21 mouse cellular contexts compared by ENCODE assay signal in genomic region chr15:30632113-30632735, GRCm38 (mm10).
"Had no signal": no experiment of that assay in that cellular context is flagged by ENCODE, and none has a peak within 500 bp of the region (broad histone marks: within the 10 kb centered on the region; RNA-seq: fewer than 3 reads in every experiment).

No protein-coding gene starts in this region.

- H3K27me3 ChIP-seq: kidney, embryonic 15.5 days; limb, embryonic 12.5 days; limb, embryonic 15.5 days; midbrain, embryonic 15.5 days; neural tube, embryonic 15.5 days; stomach, embryonic 15.5 days had no signal

- DNase-seq: kidney, adult 11 months; kidney, adult 8-10 months; kidney, postnatal 10 days; kidney, postnatal 36 days; left cerebral cortex, postnatal 4 days; liver, postnatal 0 days; lung, embryonic 14.5 days; right cerebral cortex, postnatal 4 days; thymus, postnatal 25 days had no signal

- H3K9me3 ChIP-seq: kidney, embryonic 15.5 days; limb, embryonic 12.5 days; limb, embryonic 15.5 days; midbrain, embryonic 15.5 days; neural tube, embryonic 15.5 days; stomach, embryonic 15.5 days had no signal

- H3K27ac ChIP-seq: kidney, embryonic 15.5 days; limb, embryonic 12.5 days; limb, embryonic 15.5 days; liver, embryonic 14.5 days; macrophage; midbrain, embryonic 15.5 days; neural tube, embryonic 15.5 days; stomach, embryonic 15.5 days had no signal

- ATAC-seq: liver, postnatal 0 days; lung, postnatal 0 days; midbrain, embryonic 15.5 days had no signal

- H3K9ac ChIP-seq: kidney, embryonic 15.5 days; limb, embryonic 12.5 days; limb, embryonic 15.5 days; liver, embryonic 14.5 days; liver, postnatal 0 days; lung, embryonic 14.5 days; midbrain, embryonic 15.5 days; neural tube, embryonic 15.5 days; stomach, embryonic 15.5 days had no signal

- H3K4me1 ChIP-seq: limb, embryonic 12.5 days; limb, embryonic 15.5 days; stomach, embryonic 15.5 days had no signal

- H3K4me2 ChIP-seq: kidney, embryonic 15.5 days; limb, embryonic 12.5 days; limb, embryonic 15.5 days; liver, embryonic 11.5 days; lung, embryonic 14.5 days; midbrain, embryonic 11.5 days; midbrain, embryonic 15.5 days; neural tube, embryonic 15.5 days; stomach, embryonic 15.5 days had no signal

- H3K4me3 ChIP-seq: kidney, embryonic 15.5 days; limb, embryonic 12.5 days; limb, embryonic 15.5 days; midbrain, embryonic 15.5 days; myocyte; neural tube, embryonic 15.5 days; stomach, embryonic 15.5 days had no signal

- H3K36me3 ChIP-seq: kidney, embryonic 15.5 days; limb, embryonic 12.5 days; limb, embryonic 15.5 days; midbrain, embryonic 15.5 days; neural tube, embryonic 15.5 days; stomach, embryonic 15.5 days had no signal
